Mouse (Mus musculus) B cell, adult (primary cell): ENCODE results near the gene Hcst. TPM values are rescaled to one million over a fixed set of nuclear protein-coding genes. Genes with fewer than 3 reads are reported as not detected.

Source experiments
- total RNA-seq: library from RNA; stranded (reverse); gene quantifications from 4 replicates; pipeline ENCODE4 v1.2.4, GENCODE M21; 2023; ENCODE audit not compliant: inconsistent age

The Hcst gene
- total RNA-seq: 39.7 to 48.5 TPM (median 46.1 TPM) in 4 replicates

DNA sequence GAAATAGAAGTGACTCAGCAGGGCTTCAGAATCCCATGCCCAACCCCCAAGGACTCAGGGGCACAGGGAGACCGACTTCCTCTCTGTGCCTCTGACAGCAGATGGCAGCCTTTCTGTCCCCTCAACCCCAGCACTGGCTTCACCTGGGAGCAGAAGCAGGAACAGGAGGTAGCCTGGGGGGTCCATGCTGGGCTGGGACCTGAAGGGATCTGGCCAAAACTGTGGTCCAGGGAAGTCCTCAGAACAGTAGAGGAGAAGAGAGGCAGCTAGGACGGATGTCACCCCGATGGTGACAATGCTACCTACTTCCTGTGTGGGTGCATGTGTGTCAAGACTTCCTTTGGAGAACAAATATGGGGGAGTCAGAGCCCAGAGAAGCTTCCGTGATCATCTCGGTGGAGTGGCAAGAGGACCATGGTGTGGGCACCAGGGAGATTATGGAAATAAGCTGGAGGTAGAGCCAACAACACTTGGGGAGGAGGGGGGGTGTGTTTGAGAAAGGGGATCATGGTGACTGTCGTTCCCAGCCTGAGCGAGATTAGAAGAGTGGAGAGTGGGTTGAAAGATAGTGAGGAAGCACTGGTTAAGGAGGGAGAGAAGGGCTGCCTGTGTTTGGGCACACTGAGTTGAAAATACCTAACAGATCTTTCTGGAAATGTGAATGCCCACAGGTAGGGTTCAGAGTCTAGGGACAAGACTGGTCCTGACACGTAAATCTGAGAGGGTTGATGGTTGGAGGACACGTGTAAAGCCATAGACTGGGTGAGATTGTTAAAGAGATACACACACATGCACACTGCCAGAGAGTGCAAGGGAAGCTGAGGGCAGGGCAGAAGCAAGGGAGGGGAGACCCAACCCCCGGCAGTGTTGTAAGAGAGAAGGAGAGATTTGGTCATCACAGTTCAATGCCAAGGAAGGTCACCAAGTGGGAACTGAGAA lies at the start of gene Hcst:
TSS of gene Hcst (minus strand) at position 294 of the 939 bp plus-strand sequence.

DNA sequence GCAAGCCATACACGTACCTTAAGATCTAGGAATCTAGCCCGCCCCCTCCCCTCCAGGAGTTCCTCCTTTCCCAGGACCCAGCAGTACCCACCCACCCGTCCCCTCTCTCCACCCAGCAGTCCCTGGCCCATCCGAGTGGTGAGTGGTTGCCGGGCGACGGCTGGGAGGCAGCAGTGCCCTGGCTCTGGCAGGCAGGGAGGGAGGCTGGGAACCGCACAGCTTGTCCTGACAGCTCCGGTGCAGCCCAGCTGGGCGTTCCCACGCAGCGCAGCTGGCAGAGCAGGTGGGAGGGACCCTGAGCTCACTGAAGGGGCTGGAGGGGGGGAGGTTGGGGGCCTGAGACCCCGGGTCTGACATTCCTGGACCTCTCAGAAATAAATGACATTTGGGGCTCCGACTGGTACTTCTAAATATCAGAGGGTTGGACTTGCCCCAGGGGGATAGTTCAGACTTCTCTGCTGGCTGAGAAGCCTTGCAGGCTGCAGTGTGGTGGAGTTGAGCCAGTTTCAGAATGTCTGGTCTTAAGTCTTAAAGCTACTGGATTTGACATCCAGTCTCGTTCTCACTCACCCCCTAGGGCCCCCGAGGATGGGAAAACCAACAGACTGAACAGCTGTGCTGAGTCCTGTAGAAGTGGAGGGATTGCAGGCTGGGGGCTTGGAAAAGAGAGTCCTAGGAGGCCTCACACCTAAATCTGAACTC lies 38.1 kb upstream of the Hcst start, which contains the start of the genes Kirrel2 and Nphs1:
TSS of gene Kirrel2 (minus strand) at position 62 of the 702 bp plus-strand sequence.
TSS of gene Nphs1 (plus strand) at position 687 of the 702 bp plus-strand sequence.

DNA sequence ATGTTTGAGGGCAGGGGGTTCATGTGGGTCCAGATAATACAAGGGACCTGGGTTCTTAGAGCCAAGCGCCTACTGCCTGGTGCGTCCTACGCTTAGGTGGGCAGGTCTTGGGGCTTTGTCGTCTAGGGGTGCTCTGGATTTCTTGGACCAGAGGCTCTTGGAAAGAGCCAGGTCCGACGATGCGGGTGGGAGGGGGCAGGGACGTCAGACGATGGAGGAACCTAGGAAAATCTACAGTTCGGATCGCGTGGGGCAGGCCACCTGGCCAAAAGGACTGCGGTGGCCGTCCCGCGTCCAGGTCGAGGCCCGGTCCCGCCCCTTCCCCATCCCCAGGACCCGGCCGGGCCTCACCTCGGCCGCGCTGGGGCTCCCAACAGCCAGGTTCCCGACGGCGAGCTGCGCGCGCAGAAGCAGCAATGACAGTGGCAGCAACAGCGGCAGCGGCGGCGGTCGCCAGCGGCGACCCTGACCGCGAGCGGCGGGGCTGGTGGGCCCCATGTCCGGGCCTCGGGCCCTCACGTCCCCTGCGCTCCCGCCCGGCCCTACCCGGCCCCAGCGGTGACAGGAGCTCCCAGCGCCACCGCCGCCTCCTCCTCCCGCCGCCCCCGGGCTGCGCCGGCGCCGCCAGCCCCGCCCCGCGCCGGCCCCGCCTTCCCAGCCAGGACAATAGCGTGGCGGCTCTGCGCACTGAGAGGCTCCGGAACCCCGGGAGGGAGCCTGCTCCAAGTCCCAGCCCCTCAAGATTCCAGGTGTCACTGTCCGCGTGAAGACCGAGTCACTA lies 25.5 kb upstream of the Hcst start, which contains the start of gene Aplp1:
TSS of gene Aplp1 (minus strand) at position 565 of the 781 bp plus-strand sequence.

DNA sequence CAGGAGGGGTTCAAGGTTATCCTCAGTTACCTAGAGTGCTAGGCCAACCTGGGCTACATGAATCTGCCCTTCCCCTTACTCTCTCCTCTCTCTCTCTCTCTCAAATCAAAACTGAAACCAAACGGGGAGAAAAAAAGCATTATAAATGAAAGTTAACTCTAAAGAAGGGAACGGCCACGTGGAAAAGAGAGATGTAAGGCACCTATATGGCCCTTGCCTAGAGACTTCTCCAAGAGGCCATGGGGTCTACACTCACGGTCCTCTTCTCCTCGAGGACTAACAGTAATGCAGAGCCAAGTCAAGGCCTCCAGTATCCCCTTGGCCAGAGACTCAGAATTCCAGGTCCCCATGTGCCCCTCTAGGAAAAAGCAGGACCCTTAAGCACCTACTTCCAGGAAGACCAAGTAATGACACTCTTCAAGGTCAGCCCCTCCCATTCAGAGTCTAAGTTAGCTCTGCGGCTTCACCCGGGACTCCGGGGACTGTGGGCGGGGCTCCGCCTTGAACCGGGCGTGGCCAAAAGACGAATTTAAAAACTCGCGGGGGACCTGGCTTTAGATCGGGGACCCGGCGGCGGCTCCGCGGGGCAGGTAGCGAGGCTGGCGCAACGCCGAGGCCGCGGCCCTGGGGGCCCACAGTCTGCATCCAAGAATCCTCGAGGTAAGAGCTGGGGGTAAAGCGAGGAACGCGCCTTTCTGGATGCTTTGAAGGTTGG lies 1.7 kb upstream of the Hcst start, which contains the start of gene Nfkbid:
TSS of gene Nfkbid (plus strand) at position 558 of the 715 bp plus-strand sequence.

DNA sequence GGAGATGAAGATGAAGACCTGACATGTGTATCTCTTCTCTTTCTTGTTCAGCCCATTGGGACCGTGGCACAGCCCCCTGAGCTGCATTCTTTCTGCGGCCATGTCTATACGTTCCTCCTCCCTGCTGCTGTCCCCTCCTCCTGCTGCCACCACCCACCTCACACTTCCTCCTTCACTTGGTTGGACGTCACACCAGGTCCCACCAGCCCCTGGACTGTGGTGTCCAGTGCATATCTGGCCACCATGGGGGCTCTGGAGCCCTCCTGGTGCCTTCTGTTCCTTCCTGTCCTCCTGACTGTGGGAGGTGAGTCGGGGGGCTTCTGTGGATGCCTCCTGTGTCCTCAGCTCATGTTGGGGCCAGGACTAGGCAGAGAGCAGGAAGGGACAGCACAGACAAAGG lies 6.1 kb downstream of the Hcst start, which contains the start of gene Tyrobp:
TSS of gene Tyrobp (plus strand) at position 165 of the 400 bp plus-strand sequence.

Other genes with a start within 250 kb of the Hcst start
- gene Cox7a1, start 235.7 kb downstream of the Hcst start, total RNA-seq: 1.6 TPM in 1 of 4 replicates, not detected in the others
- gene Capns1, start 221.0 kb downstream of the Hcst start, total RNA-seq: 176 to 190 TPM (median 187 TPM) in 4 replicates
- gene Polr2i, start 187.9 kb downstream of the Hcst start, total RNA-seq: 33.3 to 43.1 TPM (median 37.9 TPM) in 4 replicates
- 30.3 to 41.6 TPM (median 35.2 TPM) in 4 replicates for gene Tbcb, start 187.6 kb downstream of the Hcst start, total RNA-seq
- gene Ovol3, start 184.1 kb downstream of the Hcst start, total RNA-seq: not detected in 4 replicates
- 1.1 to 2.1 TPM (median 1.7 TPM) in 4 replicates for gene Thap8, start 139.8 kb downstream of the Hcst start, total RNA-seq
- 6.2 to 10.2 TPM (median 6.8 TPM) in 4 replicates for gene Wdr62, start 139.4 kb downstream of the Hcst start, total RNA-seq
- gene Clip3, start 128.1 kb downstream of the Hcst start, total RNA-seq: not detected in 4 replicates
- 78.4 to 86.3 TPM (median 81.5 TPM) in 4 replicates for gene Alkbh6, start 111.1 kb downstream of the Hcst start, total RNA-seq
- 6.4 to 7.9 TPM (median 6.8 TPM) in 4 replicates for gene Syne4, start 105.0 kb downstream of the Hcst start, total RNA-seq
- gene E130208F15Rik, start 98.1 kb downstream of the Hcst start, total RNA-seq: 4.3 to 7.0 TPM (median 5.0 TPM) in 4 replicates
- gene Sdhaf1, start 96.0 kb downstream of the Hcst start, total RNA-seq: 17.6 to 23.6 TPM (median 21.4 TPM) in 4 replicates
- not detected in 4 replicates for gene Lrfn3, start 57.1 kb downstream of the Hcst start, total RNA-seq
- 70.1 to 84.0 TPM (median 75.8 TPM) in 4 replicates for gene Tyrobp, start 6.1 kb downstream of the Hcst start, total RNA-seq
- 301 to 337 TPM (median 313 TPM) in 4 replicates for gene Nfkbid, start 1.9 kb upstream of the Hcst start, total RNA-seq
- gene Aplp1, start 25.7 kb upstream of the Hcst start, total RNA-seq: not detected in 4 replicates
- not detected in 4 replicates for gene Kirrel2, start 37.8 kb upstream of the Hcst start, total RNA-seq
- gene Nphs1, start 38.5 kb upstream of the Hcst start, total RNA-seq: not detected in 4 replicates
- not detected in 4 replicates for gene Prodh2, start 73.8 kb upstream of the Hcst start, total RNA-seq
- 11.3 to 15.9 TPM (median 12.8 TPM) in 4 replicates for gene Arhgap33, start 115.2 kb upstream of the Hcst start, total RNA-seq
- 1.6 to 3.7 TPM (median 2.0 TPM) in 4 replicates for gene Hspb6, start 132.3 kb upstream of the Hcst start, total RNA-seq
- gene Proser3, start 132.4 kb upstream of the Hcst start, total RNA-seq: 11.8 to 20.0 TPM (median 14.2 TPM) in 4 replicates
- gene Lin37, start 140.0 kb upstream of the Hcst start, total RNA-seq: 38.2 to 49.8 TPM (median 44.0 TPM) in 4 replicates
- gene U2af1l4, start 143.4 kb upstream of the Hcst start, total RNA-seq: 98.1 to 127 TPM (median 108 TPM) in 4 replicates
- gene Gm49396, start 143.5 kb upstream of the Hcst start, total RNA-seq: 9.7 to 14.5 TPM (median 10.9 TPM) in 4 replicates
- 130 to 155 TPM (median 145 TPM) in 4 replicates for gene Psenen, start 143.8 kb upstream of the Hcst start, total RNA-seq
- 7.7 to 12.0 TPM (median 8.8 TPM) in 4 replicates for gene Igflr1, start 145.6 kb upstream of the Hcst start, total RNA-seq
- 95.8 to 120 TPM (median 111 TPM) in 4 replicates for gene Kmt2b, start 168.9 kb upstream of the Hcst start, total RNA-seq
- gene Zbtb32, start 179.1 kb upstream of the Hcst start, total RNA-seq: 1.0 to 1.6 TPM (median 1.2 TPM) in 4 replicates
- gene Upk1a, start 193.0 kb upstream of the Hcst start, total RNA-seq: 0.48 to 0.71 TPM (median 0.48 TPM) in 3 of 4 replicates, not detected in the other
- gene Cox6b1, start 206.3 kb upstream of the Hcst start, total RNA-seq: 203 to 268 TPM (median 215 TPM) in 4 replicates
- not detected in 4 replicates for gene Etv2, start 216.0 kb upstream of the Hcst start, total RNA-seq
- 91.1 to 103 TPM (median 95.7 TPM) in 4 replicates for gene Rbm42, start 230.5 kb upstream of the Hcst start, total RNA-seq
- 54.9 to 62.9 TPM (median 59.7 TPM) in 4 replicates for gene Haus5, start 245.1 kb upstream of the Hcst start, total RNA-seq